Mouse (Mus musculus): Measurements from ENCODE around the gene Dnah12. TPM values are rescaled to one million over a fixed set of nuclear protein-coding genes. Genes with fewer than 3 reads are reported as not detected.
A peak's percentile ranks its signal among the peaks of the same experiment; 100 is the strongest.
"Not testable (repeated sequence)": the region's sequence is repeated elsewhere in the genome, so short reads cannot be mapped to it uniquely, and the experiment has no call there.

Dnah12 gene
- total RNA-seq, 2 experiments from 2014 or later: 0.07 to 0.14 TPM

- no peak within 1 kb of the TSS for H3K4me3 ChIP-seq
- no peak for TF ChIP-seq CTCF (IDR thresholded peaks at IDR 0.05)
- no peak for DNase-seq (ENCODE audit: extremely low spot score in 1 of 2, low spot score in 2 of 2)
- H3K27ac ChIP-seq: no peak within 1 kb of the TSS
- intact Hi-C loops (cut with DNase I): loop anchor here (10.0 kb wide), 1 partner anchor 110 kb away; no protein-coding TSS in a partner anchor
These were observed 201.3 kb downstream of the Dnah12 start, which contains the start of gene Asb14 for GRCm38 (mm10) chr14:26894392-26894791. Asb14 (plus strand) TSS chr14:26894557.

GRCm38 (mm10) chr14:26899490-26899889 is 206.4 kb downstream of the Dnah12 start:
- intact Hi-C loops (cut with DNase I): loop anchor here (10.0 kb wide), 1 partner anchor 115 kb away; no protein-coding TSS in a partner anchor
- H3K4me3 ChIP-seq: no peak overlapping the region
- no peak overlapping the region for H3K27ac ChIP-seq
- TF ChIP-seq CTCF (IDR thresholded peaks at IDR 0.05): no peak
- DNase-seq (ENCODE audit: extremely low spot score in 1 of 2, low spot score in 2 of 2): no peak

- H3K4me3 ChIP-seq: no peak overlapping the region
- DNase-seq (ENCODE audit: extremely low spot score in 1 of 2, low spot score in 2 of 2): peak in 1 of 2 experiments; percentile 16
- no peak overlapping the region for H3K27ac ChIP-seq
- no peak for TF ChIP-seq CTCF (IDR thresholded peaks at IDR 0.05)
- intact Hi-C loops (cut with DNase I): no loop called here
These were observed 207.8 kb downstream of the Dnah12 start for GRCm38 (mm10) chr14:26900893-26901292.

GRCm38 (mm10) chr14:26907401-26907800 is 214.3 kb downstream of the Dnah12 start:
- DNase-seq (ENCODE audit: extremely low spot score in 1 of 2, low spot score in 2 of 2): no peak
- no peak for TF ChIP-seq CTCF (IDR thresholded peaks at IDR 0.05)
- H3K27ac ChIP-seq: no peak overlapping the region
- intact Hi-C loops (cut with DNase I): no loop called here
- H3K4me3 ChIP-seq: no peak overlapping the region

- H3K27ac ChIP-seq; H3K4me3 ChIP-seq; DNase-seq (ENCODE audit: extremely low spot score in 1 of 2, low spot score in 2 of 2); intact Hi-C loops (cut with DNase I): not testable (repeated sequence)
These were observed 217.4 kb downstream of the Dnah12 start for GRCm38 (mm10) chr14:26910461-26910860.

- no peak for TF ChIP-seq CTCF (IDR thresholded peaks at IDR 0.05)
- Histone ChIP-seq H3K4me3 (no peak overlapping the region), H3K27ac (no peak overlapping the region)
- DNase-seq (ENCODE audit: extremely low spot score in 1 of 2, low spot score in 2 of 2): no peak
- intact Hi-C loops (cut with DNase I): no loop called here
These were observed 218.1 kb downstream of the Dnah12 start for GRCm38 (mm10) chr14:26911201-26911600.

GRCm38 (mm10) chr14:26911826-26912225 is 218.8 kb downstream of the Dnah12 start:
- H3K27ac ChIP-seq: no peak overlapping the region
- no peak for TF ChIP-seq CTCF (IDR thresholded peaks at IDR 0.05)
- no peak for DNase-seq (ENCODE audit: extremely low spot score in 1 of 2, low spot score in 2 of 2)
- H3K4me3 ChIP-seq: no peak overlapping the region
- intact Hi-C loops (cut with DNase I): no loop called here

- DNase-seq (ENCODE audit: extremely low spot score in 1 of 2, low spot score in 2 of 2): peak in 1 of 2 experiments; percentile 22
- intact Hi-C loops (cut with DNase I): no loop called here
- no peak overlapping the region for H3K27ac ChIP-seq
These were observed 220.7 kb downstream of the Dnah12 start for GRCm38 (mm10) chr14:26913681-26914268.

GRCm38 (mm10) chr14:26919310-26919709 is 226.2 kb downstream of the Dnah12 start:
- no peak for DNase-seq (ENCODE audit: extremely low spot score in 1 of 2, low spot score in 2 of 2)
- intact Hi-C loops (cut with DNase I): no loop called here
- no peak for TF ChIP-seq CTCF (IDR thresholded peaks at IDR 0.05)
- no peak overlapping the region for H3K27ac ChIP-seq
- H3K4me3 ChIP-seq: no peak overlapping the region

More at GRCm38 (mm10) chr14:26913681-26914268, 220.7 kb downstream of the Dnah12 start:
- H3K4me3 ChIP-seq: no peak overlapping the region
- no peak for TF ChIP-seq CTCF (IDR thresholded peaks at IDR 0.05)

- intact Hi-C loops (cut with DNase I): no loop called here
- no peak for TF ChIP-seq CTCF (IDR thresholded peaks at IDR 0.05)
- DNase-seq (ENCODE audit: extremely low spot score in 1 of 2, low spot score in 2 of 2): no peak
- H3K27ac ChIP-seq: no peak overlapping the region
- no peak overlapping the region for H3K4me3 ChIP-seq
These were observed 230.8 kb downstream of the Dnah12 start for GRCm38 (mm10) chr14:26923702-26924421.

GRCm38 (mm10) chr14:26934891-26935290 is 241.8 kb downstream of the Dnah12 start:
- TF ChIP-seq CTCF (IDR thresholded peaks at IDR 0.05): no peak

GRCm38 (mm10) chr14:26935558-26935957 is 242.5 kb downstream of the Dnah12 start:
- no peak overlapping the region for H3K4me3 ChIP-seq
- H3K27ac ChIP-seq: no peak overlapping the region
- DNase-seq (ENCODE audit: extremely low spot score in 1 of 2, low spot score in 2 of 2): no peak
- no peak for TF ChIP-seq CTCF (IDR thresholded peaks at IDR 0.05)
- intact Hi-C loops (cut with DNase I): no loop called here

More at GRCm38 (mm10) chr14:26934891-26935290, 241.8 kb downstream of the Dnah12 start:
- DNase-seq (ENCODE audit: extremely low spot score in 1 of 2, low spot score in 2 of 2): no peak
- H3K4me3 ChIP-seq: no peak overlapping the region
- intact Hi-C loops (cut with DNase I): no loop called here
- no peak overlapping the region for H3K27ac ChIP-seq

Small RNA genes within 50 kb of the gene (microRNA-seq; reads per million reads assigned to microRNA genes)
- 0 to 0.48 reads per million in 2 experiments for gene Mir7672

Other genes with a start within 250 kb of the Dnah12 start
- gene Slmap, start 158.3 kb upstream of the Dnah12 start, total RNA-seq (2021): 100 to 1,000 TPM; 113 to 116 TPM
- 10 to 100 TPM; 25.8 to 26.6 TPM for gene Dennd6a, start 119.4 kb upstream of the Dnah12 start, total RNA-seq (2021)
- gene Arf4, start 55.2 kb upstream of the Dnah12 start, total RNA-seq (2021): 100 to 1,000 TPM; 108 to 114 TPM
- 1 to 10 TPM; 8.6 to 9.5 TPM for gene Pde12, start 23.4 kb upstream of the Dnah12 start, total RNA-seq (2021)
- gene Asb14, start 201.3 kb downstream of the Dnah12 start, total RNA-seq (2021): under 1 TPM in 1 of 2 experiments, not detected in 1; 0.36 TPM

Data from left cerebral cortex, adult 2 months (tissue).